Mouse (Mus musculus): ENCODE data around the gene Mrps27.

DNA sequence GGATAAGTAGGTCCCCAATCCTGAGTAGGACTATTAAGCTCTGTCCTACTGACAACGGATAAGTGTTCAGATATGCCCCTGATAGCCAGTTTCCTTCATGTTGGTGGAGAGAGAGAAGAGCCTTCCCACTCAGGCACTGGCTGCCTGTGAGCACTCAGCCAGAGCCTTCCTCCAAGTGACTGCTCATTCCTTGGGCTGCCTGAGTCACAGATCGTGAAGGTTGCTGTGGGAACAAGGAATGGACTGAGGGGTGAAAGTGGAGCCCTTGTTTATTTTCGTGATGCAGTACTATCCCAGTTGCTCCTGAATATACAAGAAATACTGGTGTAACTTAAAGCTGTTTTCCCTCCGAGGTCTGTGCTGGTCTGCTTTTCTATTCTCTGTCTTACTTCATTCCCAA, 54.8 kb downstream of the Mrps27 start:
- TF ChIP-seq POLR2A (IDR thresholded peaks at IDR 0.05; ENCODE audit: borderline replicate concordance, control insufficient read depth, low read depth, low read length) = no peak
- no peak for TF ChIP-seq CTCF (IDR thresholded peaks at IDR 0.05; ENCODE audit: control insufficient read depth, insufficient read depth, low read length)

Measured in bone marrow, adult 2 months (tissue).